Mouse (Mus musculus): ENCODE data around the gene Skap1. TPM values are rescaled to one million over a fixed set of nuclear protein-coding genes. Genes with fewer than 3 reads are reported as not detected.

Skap1 gene
- polyA plus RNA-seq, 1 experiment from 2014 or later = 0.46 TPM

- WGBS = 95% methylated on average over 13 of the region's 13 CpGs
Measured at GRCm38 (mm10) chr11:96795491-96795890, 331.1 kb downstream of the Skap1 start.

GRCm38 (mm10) chr11:96796081-96796480, 331.7 kb downstream of the Skap1 start:
- no peak for DNase-seq (ENCODE audit: low spot score)
- no peak overlapping the region for H3K27ac ChIP-seq (replicated peaks)
- peaks cover 18% of the 10 kb centered on the region for H3K4me1 ChIP-seq
- peaks cover 90% of the 10 kb centered on the region for H3K36me3 ChIP-seq (replicated peaks)
- no peaks in the 10 kb centered on the region for H3K27me3 ChIP-seq (replicated peaks; ENCODE audit: low read depth, poor library complexity, severe bottlenecking)
- 96% methylated on average over 2 of the region's 2 CpGs for WGBS
- no peaks in the 10 kb centered on the region for H3K9me3 ChIP-seq
- H3K4me3 ChIP-seq = no peak overlapping the region

More at GRCm38 (mm10) chr11:96795491-96795890, 331.1 kb downstream of the Skap1 start:
- Histone ChIP-seq H3K27me3 (replicated peaks; ENCODE audit: low read depth, poor library complexity, severe bottlenecking) (no peaks in the 10 kb centered on the region), H3K4me3 (no peak overlapping the region), H3K9me3 (no peaks in the 10 kb centered on the region), H3K4me1 (peaks cover 23% of the 10 kb centered on the region), H3K36me3 (replicated peaks) (peaks cover 89% of the 10 kb centered on the region), H3K27ac (replicated peaks) (no peak overlapping the region)
- DNase-seq (ENCODE audit: low spot score) = no peak

GRCm38 (mm10) chr11:96796586-96796985, 332.2 kb downstream of the Skap1 start:
- 82% methylated on average over 1 of the region's 1 CpGs for WGBS
- H3K27me3 ChIP-seq (replicated peaks; ENCODE audit: low read depth, poor library complexity, severe bottlenecking) = no peaks in the 10 kb centered on the region
- no peak for DNase-seq (ENCODE audit: low spot score)
- peaks cover 90% of the 10 kb centered on the region for H3K36me3 ChIP-seq (replicated peaks)
- H3K27ac ChIP-seq (replicated peaks) = no peak overlapping the region
- H3K9me3 ChIP-seq = no peaks in the 10 kb centered on the region
- H3K4me3 ChIP-seq = no peak overlapping the region
- peaks cover 12% of the 10 kb centered on the region; the same call in 1 of the 2 replicates for H3K4me1 ChIP-seq

- no peak for DNase-seq (ENCODE audit: low spot score)
- H3K4me1 ChIP-seq = no peaks in the 10 kb centered on the region
- H3K36me3 ChIP-seq (replicated peaks) = peaks cover 98% of the 10 kb centered on the region
- 94% methylated on average over 2 of the region's 2 CpGs for WGBS
- H3K27me3 ChIP-seq (replicated peaks; ENCODE audit: low read depth, poor library complexity, severe bottlenecking) = no peaks in the 10 kb centered on the region
- no peaks in the 10 kb centered on the region for H3K9me3 ChIP-seq
- no peak overlapping the region for H3K4me3 ChIP-seq
- H3K27ac ChIP-seq (replicated peaks) = no peak overlapping the region
Measured at GRCm38 (mm10) chr11:96799511-96799910, 335.1 kb downstream of the Skap1 start.

- Histone ChIP-seq H3K4me3 (no peak overlapping the region), H3K27ac (replicated peaks) (no peak overlapping the region), H3K27me3 (replicated peaks; ENCODE audit: low read depth, poor library complexity, severe bottlenecking) (no peaks in the 10 kb centered on the region), H3K36me3 (replicated peaks) (peaks cover 98% of the 10 kb centered on the region), H3K4me1 (no peaks in the 10 kb centered on the region), H3K9me3 (no peaks in the 10 kb centered on the region)
- no peak for DNase-seq (ENCODE audit: low spot score)
- WGBS = 95% methylated on average over 5 of the region's 5 CpGs
Measured at GRCm38 (mm10) chr11:96805606-96806005, 341.2 kb downstream of the Skap1 start.

GRCm38 (mm10) chr11:96808066-96808465, 343.7 kb downstream of the Skap1 start:
- WGBS = 77% methylated on average over 1 of the region's 1 CpGs
- Histone ChIP-seq H3K4me3 (no peak overlapping the region), H3K4me1 (no peaks in the 10 kb centered on the region), H3K9me3 (no peaks in the 10 kb centered on the region), H3K27me3 (replicated peaks; ENCODE audit: low read depth, poor library complexity, severe bottlenecking) (no peaks in the 10 kb centered on the region), H3K27ac (replicated peaks) (no peak overlapping the region), H3K36me3 (replicated peaks) (peaks cover 99% of the 10 kb centered on the region)
- DNase-seq (ENCODE audit: low spot score) = no peak

Other genes starting within 250 kb of the Skap1 start
- gene Hoxb9, start 193.1 kb upstream of the Skap1 start, polyA plus RNA-seq (2016; fragmentation: Nextera tagmentation; extraction: Ambion mirVana) = not detected in 2 replicates
- not detected in 2 replicates for gene Hoxb8, start 182.7 kb upstream of the Skap1 start, polyA plus RNA-seq (2016; fragmentation: Nextera tagmentation; extraction: Ambion mirVana)
- not detected in 2 replicates for gene Hoxb7, start 178.0 kb upstream of the Skap1 start, polyA plus RNA-seq (2016; fragmentation: Nextera tagmentation; extraction: Ambion mirVana)
- 0.15 TPM in 1 of 2 replicates, not detected in the other for gene Hoxb6, start 172.1 kb upstream of the Skap1 start, polyA plus RNA-seq (2016; fragmentation: Nextera tagmentation; extraction: Ambion mirVana)
- 0.07 and 0.28 TPM in 2 replicates for gene Hoxb5, start 161.3 kb upstream of the Skap1 start, polyA plus RNA-seq (2016; fragmentation: Nextera tagmentation; extraction: Ambion mirVana)
- gene Hoxb4, start 146.3 kb upstream of the Skap1 start, polyA plus RNA-seq (2016; fragmentation: Nextera tagmentation; extraction: Ambion mirVana) = 0.09 and 0.23 TPM in 2 replicates
- 0.69 and 3.4 TPM in 2 replicates for gene Hoxb3, start 141.3 kb upstream of the Skap1 start, polyA plus RNA-seq (2016; fragmentation: Nextera tagmentation; extraction: Ambion mirVana)
- gene Hoxb2, start 114.1 kb upstream of the Skap1 start, polyA plus RNA-seq (2016; fragmentation: Nextera tagmentation; extraction: Ambion mirVana) = 5.8 and 17.0 TPM in 2 replicates
- gene Hoxb1, start 98.8 kb upstream of the Skap1 start, polyA plus RNA-seq (2016; fragmentation: Nextera tagmentation; extraction: Ambion mirVana) = 1.2 and 7.1 TPM in 2 replicates